Mouse (Mus musculus): ENCODE results near the gene Engase. TPM values are rescaled to one million over a fixed set of nuclear protein-coding genes. Genes with fewer than 3 reads are reported as not detected.

Gene Engase
- polyA plus RNA-seq, 1 experiment from 2014 or later, result 5.0 TPM

Other genes starting within 250 kb of the Engase start
- 14.9 and 15.9 TPM in 2 replicates for gene Cyth1, start 228.2 kb upstream of the Engase start, polyA plus RNA-seq (2015; fragmentation: Nextera tagmentation; extraction: Ambion mirVana)
- gene Usp36, start 186.6 kb upstream of the Engase start, polyA plus RNA-seq (2015; fragmentation: Nextera tagmentation; extraction: Ambion mirVana), result 12.8 and 13.4 TPM in 2 replicates
- gene Cep295nl, start 134.3 kb upstream of the Engase start, polyA plus RNA-seq (2015; fragmentation: Nextera tagmentation; extraction: Ambion mirVana), result 0.15 and 0.27 TPM in 2 replicates
- gene Timp2, start 121.1 kb upstream of the Engase start, polyA plus RNA-seq (2015; fragmentation: Nextera tagmentation; extraction: Ambion mirVana), result 61.0 and 63.6 TPM in 2 replicates
- 7.3 and 8.8 TPM in 2 replicates for gene Lgals3bp, start 74.7 kb upstream of the Engase start, polyA plus RNA-seq (2015; fragmentation: Nextera tagmentation; extraction: Ambion mirVana)
- gene Cant1, start 57.7 kb upstream of the Engase start, polyA plus RNA-seq (2015; fragmentation: Nextera tagmentation; extraction: Ambion mirVana), result 18.9 and 19.1 TPM in 2 replicates
- gene C1qtnf1, start 48.6 kb upstream of the Engase start, polyA plus RNA-seq (2015; fragmentation: Nextera tagmentation; extraction: Ambion mirVana), result 5.5 and 7.1 TPM in 2 replicates